Mouse (Mus musculus): ENCODE measurements around the gene Capn9.

The Capn9 gene

GRCm38 (mm10) chr8:124575811-124576210 is at the start of gene Capn9:
Gene Capn9 (plus strand): TSS chr8:124576111.
- DNase-seq (ENCODE audit: low read depth): no peak

- DNase-seq (ENCODE audit: low read depth): no peak
Measured at GRCm38 (mm10) chr8:124526261-124526660, 49.6 kb upstream of the Capn9 start.

DNA sequence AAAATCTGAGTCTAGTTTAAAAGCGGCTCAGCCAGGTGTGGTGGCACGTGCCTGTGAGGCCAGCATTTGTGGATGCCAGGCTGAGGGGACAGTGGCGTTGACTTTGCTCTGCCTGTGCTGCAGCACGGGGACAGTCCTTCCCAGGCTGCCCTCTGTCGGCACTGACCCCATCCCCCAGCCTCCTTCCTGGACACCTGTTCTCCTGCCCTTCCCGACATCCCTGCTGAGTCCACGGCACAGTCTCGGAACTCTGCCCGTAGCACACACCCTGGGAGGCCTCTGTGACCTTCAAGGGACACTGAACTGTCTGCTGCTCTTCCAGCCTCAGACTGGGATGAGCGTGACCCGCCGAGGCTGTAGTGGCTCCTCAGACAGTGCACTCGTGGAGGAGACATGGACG is 45.8 kb upstream of the Capn9 start:
- DNase-seq (ENCODE audit: low read depth): no peak

DNA sequence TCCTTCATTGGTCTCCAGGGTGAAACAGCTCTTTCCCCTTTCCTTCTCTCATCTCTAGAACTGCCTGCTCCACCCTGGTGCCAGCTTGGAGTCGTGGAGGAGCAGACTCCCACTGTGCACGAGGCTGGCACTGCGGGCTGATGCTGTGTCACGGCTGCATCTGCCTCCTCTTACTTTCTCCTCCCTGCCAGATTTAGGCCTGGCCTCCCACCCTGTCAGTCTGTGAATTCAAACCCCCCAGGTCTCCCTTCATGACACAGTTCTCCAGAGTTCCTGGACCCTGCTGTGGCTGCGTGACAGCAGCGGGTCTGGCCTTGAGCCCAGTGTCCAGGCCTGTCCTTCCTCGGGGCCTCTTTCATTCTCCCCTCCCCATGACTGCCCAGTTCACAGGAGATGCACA is 45.4 kb upstream of the Capn9 start:
- no peak for DNase-seq (ENCODE audit: low read depth)

DNA sequence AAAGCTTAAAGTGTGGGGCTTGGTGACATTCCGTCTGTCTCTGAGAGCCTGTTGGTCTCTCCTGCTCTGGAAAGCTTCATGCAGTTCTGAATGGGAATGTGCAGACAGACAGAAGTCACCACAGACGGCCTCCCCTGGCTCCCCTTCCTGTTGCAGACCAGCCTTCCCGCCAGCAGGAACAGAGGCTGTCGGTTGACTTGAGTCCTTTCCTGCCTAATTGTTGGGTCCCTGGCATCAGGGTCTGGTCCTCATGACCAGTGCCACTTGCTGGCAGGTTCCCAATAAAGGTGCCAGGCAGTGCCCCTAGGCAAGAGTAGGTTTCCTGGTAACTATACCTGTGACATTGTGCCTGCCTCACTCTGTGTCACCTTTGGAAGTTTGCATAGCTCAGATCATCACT is 44.9 kb upstream of the Capn9 start:
- no peak for DNase-seq (ENCODE audit: low read depth)

GRCm38 (mm10) chr8:124532626-124533025 is 43.3 kb upstream of the Capn9 start:
- DNase-seq (ENCODE audit: low read depth): no peak

GRCm38 (mm10) chr8:124535451-124535850 is 40.5 kb upstream of the Capn9 start:
- no peak for DNase-seq (ENCODE audit: low read depth)

GRCm38 (mm10) chr8:124540906-124541305 is 35.0 kb upstream of the Capn9 start:
- DNase-seq (ENCODE audit: low read depth): no peak

DNA sequence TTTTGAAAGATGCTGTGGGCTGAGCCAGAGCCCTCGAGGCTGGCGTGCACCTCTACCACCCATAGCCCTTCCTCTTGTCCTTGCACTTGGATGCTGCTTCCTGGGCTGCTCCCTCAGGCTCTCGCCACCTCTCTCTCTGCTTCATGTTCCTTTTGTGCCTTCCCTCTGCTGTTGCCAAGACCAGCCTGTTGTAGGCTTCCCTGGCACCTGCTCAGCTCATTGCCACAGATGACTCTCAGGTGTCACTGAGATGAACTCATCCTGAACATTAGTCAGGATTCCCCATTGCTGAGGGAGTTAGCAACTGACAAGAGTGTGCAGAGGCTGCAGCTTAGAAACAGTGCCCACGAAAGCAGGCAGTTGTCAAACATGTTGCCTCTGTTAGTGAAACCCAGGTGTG is 33.9 kb upstream of the Capn9 start:
- DNase-seq (ENCODE audit: low read depth): no peak

DNA sequence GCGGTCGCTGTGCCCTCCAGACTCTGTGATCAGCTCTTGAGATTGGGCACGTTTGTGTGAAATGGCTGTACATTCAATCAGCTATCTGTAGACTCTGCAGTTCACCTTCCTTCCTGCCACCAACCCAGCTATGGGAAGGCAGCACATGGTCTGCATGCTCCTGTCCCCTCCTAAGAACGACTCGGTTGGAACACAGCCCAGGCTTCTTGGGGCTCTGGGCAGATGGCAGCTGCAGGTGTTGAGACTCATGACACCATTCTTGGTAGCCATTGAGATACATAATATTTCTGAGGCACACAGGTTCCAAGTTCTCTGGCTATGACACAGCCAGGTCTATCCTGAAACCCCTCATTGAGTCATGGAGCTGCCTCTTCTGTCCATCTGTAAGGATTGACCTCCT is 32.6 kb upstream of the Capn9 start:
- no peak for DNase-seq (ENCODE audit: low read depth)

DNA sequence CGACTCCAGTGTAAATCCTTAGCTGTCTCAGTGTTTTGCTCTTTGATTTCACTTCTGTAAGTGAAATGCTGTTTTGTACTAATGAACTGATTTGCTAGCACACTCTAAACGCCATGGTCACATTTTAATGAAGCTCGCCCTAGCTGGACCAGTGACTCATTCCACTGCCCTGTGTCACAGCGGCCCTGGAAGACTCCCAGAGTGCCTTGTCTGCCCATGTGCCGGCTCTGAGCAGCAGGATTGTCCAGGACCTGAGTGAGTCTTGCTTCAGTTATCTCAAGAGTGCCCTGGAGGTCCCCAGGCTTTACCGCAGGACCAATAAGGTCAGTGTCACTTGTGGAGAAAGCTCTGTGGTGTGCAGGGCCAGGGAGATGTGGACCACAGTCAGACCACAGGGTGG is 29.5 kb upstream of the Capn9 start:
- DNase-seq (ENCODE audit: low read depth): no peak

- DNase-seq (ENCODE audit: low read depth): no peak
Measured at GRCm38 (mm10) chr8:124546815-124547214, 29.1 kb upstream of the Capn9 start.

DNA sequence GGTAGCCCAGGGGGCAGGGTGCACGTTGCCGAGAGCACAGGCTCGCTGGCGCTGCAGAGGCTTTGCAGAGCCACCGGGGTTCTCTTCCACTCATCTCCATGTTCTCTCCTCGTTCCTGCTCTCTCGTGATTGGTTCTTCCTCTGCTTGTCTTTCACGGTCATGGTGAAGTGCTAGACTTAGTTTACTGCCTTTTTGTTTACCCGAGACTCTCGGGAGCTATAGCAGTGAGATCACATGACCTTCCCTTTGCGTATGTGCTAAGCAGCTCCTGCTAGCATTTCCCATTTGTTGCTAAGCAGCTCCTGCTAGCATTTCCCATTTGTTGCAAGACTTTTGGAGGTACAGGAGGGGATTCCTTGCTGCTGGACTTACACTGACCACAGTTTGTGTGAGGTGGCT is 28.6 kb upstream of the Capn9 start:
- DNase-seq (ENCODE audit: low read depth): no peak

DNA sequence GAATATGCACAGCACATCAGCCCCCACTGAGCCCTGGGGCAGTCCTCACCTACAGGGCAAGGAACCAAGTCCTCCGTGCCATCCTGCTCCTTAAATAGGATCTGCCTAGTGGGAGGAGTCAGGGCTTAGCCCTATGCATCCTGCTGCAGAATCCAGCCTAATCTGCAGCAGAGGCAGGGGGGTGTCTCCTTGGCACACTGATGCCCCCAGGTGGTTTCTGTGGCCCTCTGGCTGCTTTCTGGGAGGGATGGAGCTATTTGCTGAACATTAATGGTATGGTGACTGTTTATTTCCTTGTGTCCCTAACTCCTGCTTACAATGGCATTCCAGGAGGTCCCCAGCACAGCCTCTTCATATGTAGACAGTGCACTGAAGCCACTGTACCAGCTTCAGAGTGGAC is 27.7 kb upstream of the Capn9 start:
- DNase-seq (ENCODE audit: low read depth): no peak

DNA sequence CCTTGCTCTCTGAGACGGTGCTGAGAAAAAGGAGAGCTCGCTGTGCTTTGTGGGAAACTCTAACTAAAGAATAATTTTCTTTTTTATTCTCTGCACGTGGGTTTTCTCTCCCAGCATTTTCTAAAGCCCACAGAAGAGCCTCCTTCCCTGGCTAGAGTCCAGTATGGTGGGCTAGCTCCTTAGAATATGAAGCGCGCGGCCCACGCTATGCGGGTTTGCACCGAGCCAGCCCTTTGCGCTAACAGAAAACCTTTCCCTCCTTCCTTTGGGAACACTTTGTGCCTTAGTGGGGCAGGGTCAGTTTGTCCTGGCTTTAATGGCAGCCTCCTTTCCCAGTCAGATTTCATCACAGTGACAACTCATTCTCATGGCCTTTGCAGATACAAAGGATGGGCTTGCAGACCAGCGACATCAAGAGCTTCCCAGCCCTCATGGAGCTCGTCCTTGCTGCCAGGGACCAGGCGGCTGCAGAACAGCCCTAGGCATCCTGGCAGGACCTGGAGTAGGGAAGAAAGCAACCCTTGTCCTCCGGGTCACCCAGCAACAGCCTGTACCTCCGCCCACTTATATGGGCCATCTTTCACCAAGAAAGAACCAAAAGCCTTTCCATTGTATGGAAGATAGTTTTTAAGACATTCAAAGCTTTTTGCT is 24.8 kb upstream of the Capn9 start:
- no peak for DNase-seq (ENCODE audit: low read depth)

DNA sequence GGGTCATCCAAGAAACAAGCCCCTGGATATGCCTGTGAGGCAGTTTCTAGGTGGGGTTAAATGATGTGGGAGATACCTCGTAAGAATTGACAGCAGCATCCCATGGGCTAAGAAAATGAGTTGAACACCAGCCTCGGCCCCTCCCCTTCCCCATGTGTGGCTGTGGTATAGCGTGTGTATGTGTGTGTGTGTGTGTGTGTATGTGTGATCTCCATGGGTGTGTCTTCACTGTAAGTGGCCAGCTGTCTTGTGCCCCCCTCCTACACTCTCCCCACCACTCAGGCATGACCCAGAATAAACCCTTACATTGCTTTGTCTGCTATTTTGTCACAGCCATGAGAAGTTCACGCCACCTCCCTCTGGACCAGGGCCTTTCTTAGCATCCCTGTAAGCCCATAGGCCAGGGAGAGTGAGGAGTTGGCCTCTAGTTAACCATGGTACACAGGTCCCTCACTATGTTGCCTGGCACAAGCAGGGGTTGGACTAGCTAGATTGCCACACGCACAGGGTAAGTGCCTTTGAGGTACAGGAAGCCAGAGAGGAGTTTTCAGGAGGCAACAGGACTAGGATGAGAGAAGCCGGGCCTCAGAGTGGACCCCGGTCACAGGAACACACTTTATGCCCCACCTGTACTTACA is 20.7 kb upstream of the Capn9 start:
- no peak for DNase-seq (ENCODE audit: low read depth)

- no peak for DNase-seq (ENCODE audit: low read depth)
Measured at GRCm38 (mm10) chr8:124556164-124556563, 19.7 kb upstream of the Capn9 start.

DNA sequence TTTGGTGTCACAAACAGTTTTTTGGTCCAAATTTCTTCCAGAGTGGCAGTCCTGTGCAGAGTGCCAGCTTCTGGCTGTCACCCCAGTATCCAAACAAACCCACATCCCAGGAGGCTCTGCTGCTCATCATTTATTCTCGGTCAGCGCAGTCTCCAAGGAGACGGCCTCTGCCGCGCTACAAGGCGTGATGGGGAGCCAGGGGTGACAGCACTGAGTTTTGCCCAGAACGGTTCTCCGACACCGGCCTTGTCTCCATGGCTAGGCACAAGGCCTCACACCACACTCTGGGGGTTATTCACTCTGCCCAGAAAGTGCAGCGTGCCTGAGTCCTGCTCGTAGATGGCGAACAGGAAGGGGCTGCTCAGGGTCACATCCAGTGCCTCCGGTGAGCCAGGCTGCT is 19.3 kb upstream of the Capn9 start:
- DNase-seq (ENCODE audit: low read depth): no peak

DNA sequence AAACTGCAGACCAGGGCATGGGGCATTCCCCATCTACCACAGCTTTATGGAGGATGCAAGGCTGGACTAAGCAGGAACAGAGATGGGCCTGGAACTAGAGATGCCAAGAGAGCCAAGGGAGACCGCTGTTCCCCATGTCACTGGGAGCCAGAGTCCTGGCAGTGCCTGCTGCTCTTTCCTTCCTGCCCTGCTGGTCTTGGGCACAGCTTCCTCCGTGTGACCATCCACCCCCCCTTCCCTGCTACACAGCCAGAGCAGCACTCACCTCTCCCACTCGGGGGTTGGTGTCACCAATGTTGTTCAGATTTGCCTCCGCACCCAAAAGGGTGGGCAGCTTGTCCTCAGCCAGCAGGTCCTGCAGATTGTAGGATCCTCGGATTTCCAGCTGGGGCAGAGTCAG is 18.4 kb upstream of the Capn9 start:
- no peak for DNase-seq (ENCODE audit: low read depth)

GRCm38 (mm10) chr8:124567126-124567525 is 8.8 kb upstream of the Capn9 start:
- DNase-seq (ENCODE audit: low read depth): no peak

DNA sequence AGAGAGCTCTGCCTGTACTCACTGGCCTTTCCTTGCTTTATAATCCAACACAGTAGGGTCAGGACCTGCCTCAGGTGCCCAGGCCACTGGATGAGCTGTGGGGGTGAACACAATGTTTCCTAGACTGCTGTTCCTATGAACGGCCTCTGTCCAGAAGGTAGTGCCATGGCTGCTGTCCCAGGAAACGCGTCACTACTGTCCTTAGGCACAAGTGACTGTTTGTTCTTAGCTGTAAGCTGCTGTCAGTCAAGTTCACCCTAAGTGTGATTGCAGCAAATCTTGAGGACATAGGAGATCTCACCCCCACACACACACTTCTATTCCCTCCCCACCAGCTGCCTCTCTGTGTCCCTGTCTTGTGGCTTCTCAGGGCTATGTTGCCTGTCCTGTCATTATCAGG is 8.3 kb upstream of the Capn9 start:
- DNase-seq (ENCODE audit: low read depth): no peak

- no peak for DNase-seq (ENCODE audit: low read depth)
Measured at GRCm38 (mm10) chr8:124569100-124569499, 6.8 kb upstream of the Capn9 start.

- no peak for DNase-seq (ENCODE audit: low read depth)
Measured at GRCm38 (mm10) chr8:124569593-124569992, 6.3 kb upstream of the Capn9 start, which contains the start of gene Agt. Gene Agt (minus strand): TSS chr8:124569706.
